Mouse (Mus musculus): ENCODE measurements at regions not wholly inside any gene's neighbourhood (a gene's known extent, or its start where the extent isn't known, plus 50 kb on each side); places are given as distances from the start of the nearest gene placed in this dataset.

GRCm38 (mm10) chrX:57784959-57785358, 237.5 kb upstream of the Zic3 start:
- no peaks in the 10 kb centered on the region for H3K36me3 ChIP-seq

DNA sequence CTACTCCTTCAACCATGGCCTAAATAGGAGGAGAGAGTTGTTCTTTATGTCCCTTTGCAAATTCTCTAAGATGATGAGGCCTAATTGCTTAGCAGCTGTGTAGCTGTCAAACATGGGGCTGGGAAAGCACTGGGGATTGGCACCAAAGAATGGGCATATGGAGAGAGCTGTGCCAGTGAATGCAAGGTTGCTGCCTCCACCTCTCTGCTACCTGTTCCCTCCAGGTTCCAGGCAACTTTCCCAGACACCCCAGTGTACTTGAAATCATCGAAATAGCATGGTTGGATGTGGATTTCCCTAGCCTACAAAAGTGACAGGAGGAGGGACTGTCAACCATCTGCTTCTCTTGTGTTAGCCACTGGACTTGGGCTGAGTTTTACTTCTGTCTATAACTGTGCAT, 234.9 kb upstream of the Zic3 start:
- H3K9me3 ChIP-seq (replicated peaks) = no peaks in the 10 kb centered on the region
- H3K27me3 ChIP-seq = no peaks in the 10 kb centered on the region
- WGBS = 63% methylated on average over 1 of the region's 1 CpGs
- no peak overlapping the region for H3K27ac ChIP-seq
- H3K9ac ChIP-seq = no peak overlapping the region
- H3K4me1 ChIP-seq (replicated peaks) = no peaks in the 10 kb centered on the region
- no peak for ATAC-seq (replicated peaks; ENCODE audit: insufficient number of reproducible peaks, insufficient read depth, low FRiP score, low read depth)
- H3K4me2 ChIP-seq = no peak overlapping the region
- H3K4me3 ChIP-seq = no peak overlapping the region
- H3K36me3 ChIP-seq = no peaks in the 10 kb centered on the region

More at GRCm38 (mm10) chrX:57784959-57785358, 237.5 kb upstream of the Zic3 start:
- no peak for ATAC-seq (replicated peaks; ENCODE audit: insufficient number of reproducible peaks, insufficient read depth, low FRiP score, low read depth)
- no peak overlapping the region for H3K4me2 ChIP-seq
- no peak overlapping the region for H3K9ac ChIP-seq
- H3K4me1 ChIP-seq (replicated peaks) = no peaks in the 10 kb centered on the region
- WGBS = 72% methylated on average over 4 of the region's 4 CpGs
- H3K9me3 ChIP-seq (replicated peaks) = no peaks in the 10 kb centered on the region
- H3K27ac ChIP-seq = no peak overlapping the region
- no peak overlapping the region for H3K4me3 ChIP-seq
- H3K27me3 ChIP-seq = no peaks in the 10 kb centered on the region

DNA sequence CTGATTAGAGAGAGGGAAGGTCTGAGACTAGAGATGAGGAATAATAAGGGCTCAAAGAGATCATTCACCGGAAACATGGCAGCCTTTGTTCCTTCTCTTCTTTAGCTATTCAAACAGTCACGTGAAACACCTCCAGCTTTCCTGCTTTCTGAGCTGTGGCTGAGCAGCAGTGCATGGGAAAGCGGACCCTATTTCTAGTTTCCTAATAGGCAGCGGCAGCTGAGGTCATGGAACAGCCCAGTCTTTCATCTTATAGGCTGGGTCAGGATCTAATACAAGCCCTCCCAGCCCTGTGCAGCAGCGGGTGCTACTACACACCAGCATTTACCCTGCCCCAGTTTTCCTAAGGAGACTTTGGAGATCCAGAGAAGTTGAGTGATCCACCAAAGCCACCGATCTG, 224.5 kb upstream of the Zic3 start:
- no peaks in the 10 kb centered on the region for H3K27me3 ChIP-seq
- no peak overlapping the region for H3K4me3 ChIP-seq
- H3K36me3 ChIP-seq = no peaks in the 10 kb centered on the region
- no peaks in the 10 kb centered on the region for H3K9me3 ChIP-seq (replicated peaks)
- H3K27ac ChIP-seq = 0 out of 2 replicates have a peak overlapping the region, but pooled peaks have one; percentile 20
- 0 out of 2 replicates have a peak, but pooled peaks cover 3% of the 10 kb centered on the region for H3K4me1 ChIP-seq (replicated peaks)
- WGBS = 52% methylated on average over 6 of the region's 6 CpGs
- no peak overlapping the region for H3K4me2 ChIP-seq
- H3K9ac ChIP-seq = no peak overlapping the region
- no peak for ATAC-seq (replicated peaks; ENCODE audit: insufficient number of reproducible peaks, insufficient read depth, low FRiP score, low read depth)

DNA sequence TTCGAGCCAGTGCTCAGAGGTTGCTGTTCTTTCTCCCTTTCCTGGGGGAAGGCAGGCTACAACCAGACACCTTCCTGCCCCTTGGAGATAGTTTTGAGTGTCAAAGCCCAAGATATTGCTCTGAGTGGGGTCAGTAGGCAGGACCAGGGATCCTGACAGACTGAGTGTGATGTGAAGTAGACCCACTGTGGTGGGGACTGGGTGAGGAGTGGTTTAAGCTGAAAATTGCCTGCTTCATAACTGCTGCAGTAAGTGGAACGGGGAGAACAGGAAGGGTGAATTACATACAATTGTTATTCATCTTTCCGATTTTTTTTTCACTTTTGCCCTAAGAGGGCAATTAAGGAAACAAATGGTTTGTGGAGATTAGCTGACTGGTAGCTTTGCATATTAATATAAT, 224.1 kb upstream of the Zic3 start:
- 0 out of 2 replicates have a peak, but pooled peaks cover 3% of the 10 kb centered on the region for H3K4me1 ChIP-seq (replicated peaks)
- H3K36me3 ChIP-seq = no peaks in the 10 kb centered on the region
- 31% methylated on average over 3 of the region's 3 CpGs for WGBS
- H3K4me2 ChIP-seq = no peak overlapping the region
- no peak for ATAC-seq (replicated peaks; ENCODE audit: insufficient number of reproducible peaks, insufficient read depth, low FRiP score, low read depth)
- no peaks in the 10 kb centered on the region for H3K9me3 ChIP-seq (replicated peaks)
- no peak overlapping the region for H3K9ac ChIP-seq
- 0 out of 2 replicates have a peak overlapping the region, but pooled peaks have one; percentile 20 for H3K27ac ChIP-seq
- H3K4me3 ChIP-seq = no peak overlapping the region
- H3K27me3 ChIP-seq = no peaks in the 10 kb centered on the region

GRCm38 (mm10) chrX:57798869-57799268, 223.6 kb upstream of the Zic3 start:
- Histone ChIP-seq H3K9ac (no peak overlapping the region), H3K36me3 (no peaks in the 10 kb centered on the region), H3K27me3 (no peaks in the 10 kb centered on the region), H3K4me2 (0 out of 2 replicates have a peak overlapping the region, but pooled peaks have one; percentile 10), H3K27ac (peak overlapping the region; percentile 24; the same call in 1 of the 2 replicates), H3K4me3 (no peak overlapping the region), H3K4me1 (replicated peaks) (0 out of 2 replicates have a peak, but pooled peaks cover 3% of the 10 kb centered on the region), H3K9me3 (replicated peaks) (no peaks in the 10 kb centered on the region)
- WGBS = 23% methylated on average over 2 of the region's 2 CpGs
- 0 out of 2 replicates have a peak, but pooled peaks have one; percentile 39 for ATAC-seq (replicated peaks; ENCODE audit: insufficient number of reproducible peaks, insufficient read depth, low FRiP score, low read depth)
